Mouse (Mus musculus) thymus, postnatal 0 days (tissue): Measurements from ENCODE around the gene Rora. TPM values are rescaled to one million over a fixed set of nuclear protein-coding genes. Genes with fewer than 3 reads are reported as not detected.

Source experiments
- DNase-seq: peaks from one replicate; pipeline ENCODE4 v3.0.0-alpha.2; 2015; ENCODE audit warnings: low spot score
- polyA plus RNA-seq: library from polyadenylated mRNA; unstranded; fragments of >200 nt; fragmentation: Nextera tagmentation; extraction: Ambion mirVana; gene quantifications from 2 replicates; pipeline ENCODE4 v1.2.1, GENCODE M21; 2015

The Rora gene
- polyA plus RNA-seq, 1 experiment from 2014 or later = 5.2 TPM

DNA sequence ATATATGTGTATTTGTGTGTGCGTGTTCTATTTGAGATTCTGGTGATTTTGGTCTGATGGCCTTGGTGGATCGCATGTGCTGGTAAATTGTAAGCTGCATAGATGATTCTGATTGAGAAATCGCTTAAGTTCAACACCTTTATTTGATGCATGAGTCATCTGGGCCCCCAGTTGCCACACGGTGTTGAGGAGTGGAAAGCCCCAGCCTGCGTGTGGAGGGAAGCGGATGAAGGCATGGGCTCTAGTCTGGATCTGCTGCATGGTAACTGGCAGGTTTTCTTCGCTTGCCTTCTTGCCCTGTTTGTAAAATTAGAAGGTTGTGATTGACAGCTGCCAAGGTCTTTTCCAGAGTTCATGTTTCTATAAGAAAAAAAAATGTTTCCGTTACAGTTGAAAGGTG is 646.7 kb downstream of the Rora start:
- DNase-seq = no peak

DNA sequence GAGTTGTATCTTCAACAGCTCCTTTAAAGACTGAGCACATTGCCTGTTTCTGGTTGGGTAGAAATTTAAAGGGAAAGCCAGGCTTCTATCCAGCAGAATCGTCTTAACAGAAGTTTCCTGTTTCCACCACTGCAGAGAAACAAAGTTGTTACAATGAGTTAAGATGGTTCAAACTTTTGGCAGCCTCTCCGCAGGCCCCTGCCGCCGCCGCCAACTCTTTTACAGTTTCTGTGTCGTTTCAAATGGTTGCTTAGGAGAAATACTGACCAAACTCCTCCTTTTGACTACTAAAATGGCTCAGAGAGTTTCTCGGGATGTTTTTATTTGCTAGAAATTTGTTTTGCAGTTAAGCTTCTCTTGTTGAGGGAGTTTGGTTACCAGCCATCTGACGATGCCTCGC is 647.9 kb downstream of the Rora start:
- no peak for DNase-seq

DNA sequence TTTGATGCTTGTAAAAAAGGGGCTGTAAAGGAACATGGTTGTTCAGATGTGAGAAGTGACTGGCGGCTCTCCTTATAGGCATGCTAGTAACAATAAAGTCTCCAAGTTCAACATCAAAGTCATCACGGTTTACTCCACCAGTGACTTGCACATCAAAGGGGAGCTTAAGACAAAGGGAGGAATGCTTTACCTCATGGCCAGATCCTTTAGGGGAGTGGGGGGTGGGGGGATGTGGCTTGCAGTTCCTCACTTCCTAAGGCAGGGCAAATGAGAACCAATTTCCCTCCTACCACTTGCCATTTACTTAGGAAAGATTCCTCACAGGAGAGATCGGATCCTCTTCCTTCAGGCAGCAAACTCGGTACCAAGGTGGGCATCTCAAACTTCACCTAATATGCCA is 648.4 kb downstream of the Rora start:
- DNase-seq = no peak

DNA sequence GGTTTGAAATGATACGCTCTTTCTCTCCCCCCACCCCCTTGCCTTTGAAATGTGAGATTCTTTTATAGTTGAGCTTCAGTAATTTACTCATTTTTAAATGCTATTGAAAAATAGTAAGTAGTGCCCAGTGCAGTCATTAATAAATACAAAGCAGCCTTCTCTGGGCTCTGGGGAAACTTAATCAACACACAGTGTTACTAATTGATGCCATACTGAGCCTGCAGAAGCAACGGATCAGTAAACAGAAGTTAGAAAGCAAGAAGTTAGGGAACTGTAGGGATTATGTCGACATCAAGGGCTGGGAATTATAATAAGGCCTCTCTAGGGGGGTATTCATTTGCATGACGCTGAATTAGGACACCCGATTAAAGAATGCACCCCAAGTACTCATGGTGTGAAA is 649.3 kb downstream of the Rora start:
- DNase-seq = no peak

DNA sequence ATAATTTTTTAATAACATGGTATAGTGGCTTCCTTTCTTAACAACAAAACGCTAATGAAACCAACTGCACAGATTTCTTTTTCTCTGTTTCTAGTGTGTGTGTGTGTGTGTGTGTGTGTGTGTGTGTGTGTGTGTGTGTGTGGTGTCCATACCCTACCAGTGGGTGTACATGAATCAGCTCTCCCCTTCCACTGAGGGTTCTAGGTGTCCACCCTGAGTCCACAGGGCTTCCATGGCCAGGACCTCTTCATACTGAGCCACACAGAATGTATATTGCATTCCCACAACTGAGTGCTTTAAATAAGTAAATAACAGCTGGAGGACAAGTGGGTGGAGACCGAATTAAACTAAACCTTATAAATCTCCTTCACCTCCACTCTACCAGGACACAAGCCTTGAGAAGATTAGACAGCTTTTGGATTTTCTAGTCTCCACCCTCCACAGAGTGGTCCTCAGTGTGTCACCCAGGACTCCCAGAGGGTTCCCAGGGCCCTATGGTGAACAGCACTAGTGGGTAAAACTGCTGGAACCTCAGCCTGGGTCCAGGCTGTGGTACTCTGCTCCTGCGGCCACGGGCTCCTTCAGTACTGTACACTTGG is 649.9 kb downstream of the Rora start:
- DNase-seq = no peak

DNA sequence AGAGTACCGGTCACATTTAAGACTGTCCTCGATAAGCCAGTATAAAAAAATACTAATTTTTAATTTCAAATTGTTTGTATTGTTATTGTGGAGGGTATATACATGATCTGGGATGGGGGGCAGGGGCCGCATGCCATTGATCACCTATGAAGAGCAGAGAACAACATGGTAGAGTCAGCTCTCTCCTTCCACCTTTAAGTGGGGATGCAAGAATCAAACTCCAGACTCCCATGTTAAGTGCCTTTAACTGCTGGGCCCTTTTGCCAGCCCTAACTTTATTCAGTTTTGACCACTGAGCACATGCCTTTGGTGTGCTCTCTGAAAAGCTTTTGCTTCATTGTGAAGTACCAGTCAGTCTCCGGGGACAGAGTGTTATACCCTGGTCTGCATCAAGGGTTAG is 650.4 kb downstream of the Rora start:
- DNase-seq = no peak

DNA sequence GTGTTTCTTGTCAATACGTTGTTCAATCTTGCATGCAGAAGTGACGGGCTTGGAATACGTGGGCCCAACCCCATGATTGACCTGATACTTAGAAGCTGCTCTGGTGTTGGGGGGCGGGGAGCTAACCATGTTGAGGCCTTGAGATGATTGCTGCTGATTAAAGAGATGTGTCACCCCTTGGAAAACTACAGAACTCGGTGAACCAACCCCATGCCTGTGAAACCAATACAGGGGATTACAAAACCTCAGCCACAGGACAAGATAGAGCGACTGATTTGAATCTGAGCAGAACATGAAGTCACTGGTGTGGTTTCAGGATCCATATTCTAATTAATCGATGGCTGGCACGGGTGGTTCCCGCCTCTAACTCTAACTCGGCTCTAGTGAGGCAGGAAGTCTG is 650.9 kb downstream of the Rora start:
- DNase-seq = no peak

DNA sequence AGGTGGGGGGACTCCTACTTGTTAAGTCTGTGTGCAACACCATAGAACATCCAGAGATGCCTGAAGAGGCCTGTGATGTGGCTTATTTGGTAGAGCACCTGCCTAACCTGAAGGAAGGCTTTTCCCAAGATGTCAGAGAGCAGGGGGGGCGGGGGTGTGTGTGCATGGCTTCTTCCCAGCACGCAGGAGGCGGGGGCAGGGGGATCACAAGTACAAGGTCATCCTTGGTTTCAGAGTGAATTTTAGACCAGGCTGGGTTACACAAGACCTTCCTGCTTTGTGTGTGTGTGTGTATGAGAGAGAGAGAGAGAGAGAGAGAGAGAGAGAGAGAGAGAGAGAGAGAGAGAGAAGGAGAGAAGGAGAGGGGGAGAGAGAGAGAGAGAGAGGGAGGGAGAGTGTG is 651.4 kb downstream of the Rora start:
- DNase-seq = no peak

DNA sequence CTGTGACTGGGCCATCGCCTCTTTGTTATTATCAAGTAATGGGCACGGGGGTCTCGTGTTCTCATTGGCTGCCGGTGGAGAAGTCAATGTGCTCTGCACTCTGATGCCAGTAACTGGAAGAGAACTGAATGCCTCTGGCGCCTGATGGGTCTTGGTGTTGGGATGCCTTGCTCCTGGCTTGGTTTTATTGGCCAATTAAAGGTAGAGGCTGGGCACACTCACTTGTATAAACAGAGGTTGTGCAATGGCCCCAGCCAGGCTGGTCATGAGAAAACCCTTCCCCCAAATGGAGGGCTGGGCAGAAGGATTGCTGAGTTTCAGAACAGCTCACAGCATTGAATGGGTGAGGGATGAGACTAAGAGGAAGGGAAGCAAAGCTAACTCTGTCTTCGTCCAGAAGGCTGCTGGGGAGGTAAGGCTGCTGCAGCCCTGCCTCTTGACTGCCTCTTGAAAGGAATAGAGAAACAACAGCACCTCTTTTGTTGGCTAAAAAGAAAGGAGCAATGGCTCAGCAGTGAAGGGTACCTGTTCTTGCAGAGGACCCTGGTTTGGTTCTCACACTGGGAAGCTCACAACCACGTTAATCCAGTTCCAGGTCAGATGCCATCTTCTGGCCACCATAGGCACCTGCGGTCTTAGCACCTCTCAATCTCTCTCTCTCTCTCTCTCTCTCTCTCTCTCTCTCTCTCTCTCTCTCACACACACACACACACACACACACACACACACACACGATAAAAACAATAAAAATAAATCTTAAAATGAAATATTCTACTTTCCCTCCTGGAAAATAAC is 653.3 kb downstream of the Rora start:
- no peak for DNase-seq

DNA sequence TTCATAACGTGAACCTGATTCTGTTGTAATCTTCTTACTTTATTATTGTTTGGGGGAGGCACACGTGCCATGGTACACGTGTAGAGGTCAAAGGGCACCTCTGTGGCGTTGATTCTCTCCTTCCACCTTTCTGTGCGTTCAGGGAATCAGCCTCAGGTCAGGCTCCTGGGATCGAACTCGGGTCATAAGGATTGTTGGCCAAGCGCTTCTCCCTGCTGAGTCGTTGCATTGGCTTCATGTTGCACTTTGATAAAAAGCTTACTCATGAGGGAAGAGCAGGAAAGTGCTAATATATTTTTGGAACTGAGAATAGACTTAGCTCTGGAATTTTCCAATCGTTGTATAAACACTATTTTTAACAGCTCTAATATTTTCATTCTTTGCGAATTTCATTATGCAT is 654.4 kb downstream of the Rora start:
- no peak for DNase-seq

DNA sequence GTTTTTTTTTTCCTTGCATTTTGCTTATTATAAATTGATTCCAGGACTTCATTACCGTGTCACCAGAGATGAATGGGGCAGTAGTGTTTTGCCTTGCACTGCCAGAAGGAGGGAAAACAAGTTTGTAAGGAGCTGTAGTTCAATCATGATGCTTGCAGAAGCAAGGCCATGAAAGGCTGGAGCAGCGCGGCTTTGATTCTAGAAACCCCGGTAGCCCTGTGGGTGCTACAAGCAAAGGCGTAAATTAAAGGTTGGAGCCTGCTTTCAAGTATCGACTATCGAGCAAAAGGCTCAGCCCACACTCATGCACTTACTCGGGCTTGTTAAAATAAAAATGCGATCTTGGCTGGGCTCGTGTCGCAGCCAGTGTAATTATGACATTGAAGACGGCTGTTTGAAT is 656.9 kb downstream of the Rora start:
- DNase-seq = no peak

DNA sequence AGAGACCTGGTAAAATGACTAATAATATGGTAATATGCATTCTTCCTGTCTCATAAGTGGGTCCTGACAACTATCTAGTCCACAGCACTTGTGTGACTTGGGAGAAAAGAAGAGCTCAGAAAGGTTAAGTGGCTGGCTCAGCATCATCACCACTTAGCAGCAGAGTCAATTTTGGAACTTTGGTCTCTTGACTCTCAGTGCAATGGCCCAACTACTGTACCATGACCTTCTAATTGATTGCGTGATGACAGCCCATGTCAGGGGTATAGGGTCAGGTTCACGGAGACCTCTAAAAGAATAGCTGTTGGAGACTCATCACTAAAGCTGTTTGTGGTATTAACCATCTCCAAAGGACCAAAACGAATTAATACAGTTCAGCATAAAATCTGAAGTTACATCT is 659.7 kb downstream of the Rora start:
- no peak for DNase-seq

DNA sequence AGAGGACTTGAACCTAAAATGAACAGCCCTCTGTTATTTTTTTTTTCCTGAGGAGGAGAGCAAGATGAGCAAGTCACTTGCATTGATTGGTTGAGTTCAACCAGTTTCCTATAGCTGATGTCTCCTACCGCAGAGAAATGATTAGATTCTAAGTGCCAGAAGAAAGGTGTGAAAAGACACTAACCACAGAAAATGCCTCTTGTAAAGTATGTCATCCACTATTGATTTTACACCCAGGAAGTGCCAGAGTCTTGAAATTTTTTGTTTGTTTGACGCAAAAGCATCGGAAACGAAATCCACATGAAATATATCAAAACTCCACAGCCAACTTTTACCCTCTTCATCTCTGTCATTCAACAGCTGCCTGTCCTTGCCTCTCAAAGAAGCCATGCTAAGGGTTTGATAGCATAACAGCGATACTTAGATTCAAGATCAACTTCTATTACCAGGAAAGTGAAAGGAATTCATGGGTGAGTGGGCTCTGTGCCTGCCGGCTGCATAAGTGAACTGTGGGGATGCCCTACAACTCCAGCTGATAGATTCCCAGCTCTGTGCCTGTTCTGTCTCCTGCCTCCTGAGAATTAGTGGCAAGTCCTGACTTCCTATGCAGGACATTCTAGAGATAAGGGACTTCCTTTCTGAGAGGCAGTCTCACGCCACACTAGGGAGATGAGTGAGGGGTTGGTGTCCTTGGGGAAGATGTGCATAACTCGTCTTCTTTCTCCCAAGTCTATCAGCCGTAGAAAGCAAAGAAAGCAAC is 661.0 kb downstream of the Rora start:
- no peak for DNase-seq

DNA sequence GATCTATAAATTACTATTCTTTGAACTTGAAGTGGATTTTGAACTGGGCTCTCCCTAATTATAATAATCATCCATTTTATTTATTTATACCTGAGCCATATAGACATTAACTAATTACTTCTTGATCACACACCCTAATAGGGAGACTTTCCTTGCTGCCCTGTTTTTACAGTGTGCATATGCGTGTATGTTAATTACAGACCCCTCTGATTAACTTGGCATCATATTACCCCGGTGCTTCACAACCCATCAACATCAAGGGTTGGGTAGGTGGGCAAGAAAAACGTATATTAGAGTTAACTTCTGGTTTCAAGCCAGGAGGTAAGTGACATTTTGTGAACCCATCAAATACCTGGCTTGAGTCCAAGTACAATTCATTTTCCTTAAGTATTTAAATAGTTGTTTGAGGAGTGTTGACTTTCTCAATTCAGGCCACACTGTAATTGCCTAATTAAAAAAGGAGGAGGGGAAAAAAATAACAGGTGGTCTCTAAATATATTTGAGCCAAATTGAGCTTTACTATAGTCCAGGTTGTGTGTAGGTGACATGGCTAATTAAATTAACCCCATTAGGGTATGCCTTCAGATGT is 664.0 kb downstream of the Rora start:
- DNase-seq = no peak

DNA sequence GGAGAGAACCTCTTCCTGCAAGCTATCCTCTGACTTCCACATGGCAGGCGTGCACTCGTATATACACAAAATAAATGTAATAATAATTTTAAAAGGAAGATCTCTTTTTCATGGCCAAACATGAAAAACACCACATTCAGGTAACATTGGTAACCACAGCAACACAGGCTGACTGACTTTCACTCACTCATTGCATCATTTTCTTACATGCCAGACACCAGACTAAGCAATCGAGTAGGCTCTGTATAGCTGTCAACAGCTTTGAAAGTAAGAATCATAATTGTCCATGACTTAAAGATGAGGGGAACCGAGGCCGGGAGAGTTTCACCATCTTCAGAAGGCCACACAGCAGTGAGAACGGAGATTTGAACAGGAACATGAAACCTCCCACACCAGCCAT is 665.8 kb downstream of the Rora start:
- no peak for DNase-seq

DNA sequence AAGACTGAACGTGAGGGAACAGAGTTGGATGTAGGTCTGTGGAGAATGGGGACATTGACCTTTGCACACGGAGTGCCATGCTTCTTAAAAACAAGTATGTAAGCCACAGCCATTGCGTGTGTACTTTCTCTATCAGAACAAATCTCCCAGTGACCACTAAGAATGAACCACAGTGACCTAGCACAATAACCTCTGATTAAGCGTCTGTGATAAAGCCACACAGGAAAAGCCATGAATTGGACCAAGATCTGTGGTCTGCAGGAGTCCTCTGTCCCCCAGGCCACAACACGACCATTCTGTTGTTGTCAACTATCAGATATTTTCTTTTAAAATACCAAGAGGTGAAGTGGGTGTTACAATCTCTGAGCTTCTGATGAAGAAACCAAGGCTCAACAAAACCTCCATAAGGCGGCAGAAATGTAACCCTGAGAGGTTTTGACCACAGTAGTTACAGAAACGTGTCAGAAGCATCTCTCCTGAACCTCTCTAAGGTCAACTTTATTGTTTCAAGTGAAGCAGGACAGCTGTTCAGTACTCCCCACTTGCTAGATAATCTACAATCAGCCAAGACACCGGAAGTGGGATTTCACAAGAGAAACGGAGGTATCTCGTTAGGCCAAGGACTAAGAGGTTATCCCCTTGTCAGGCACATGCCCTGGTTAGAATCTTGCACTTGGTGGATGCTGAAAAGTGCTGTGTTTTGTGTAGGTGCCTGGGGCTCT is 666.5 kb downstream of the Rora start:
- peak; percentile 36 for DNase-seq

DNA sequence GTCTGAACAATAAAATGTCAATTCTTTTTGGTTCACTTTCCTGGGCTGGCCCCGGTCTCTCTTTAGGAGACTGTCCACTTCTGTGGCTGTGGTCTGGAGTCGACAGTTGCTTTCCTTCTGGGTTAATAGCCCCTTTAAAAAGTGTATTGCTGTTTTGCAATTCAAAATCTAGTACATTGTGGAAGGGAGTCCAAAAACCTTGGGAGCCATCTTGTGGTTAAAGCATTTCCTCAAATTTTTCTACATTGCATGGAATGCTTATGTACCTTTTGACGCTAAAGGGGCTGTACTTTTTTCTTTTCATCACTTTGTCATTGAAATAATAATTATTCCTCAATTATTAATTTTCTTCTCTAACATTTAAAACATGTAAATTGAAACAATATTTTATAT is 667.0 kb downstream of the Rora start:
- DNase-seq = no peak

DNA sequence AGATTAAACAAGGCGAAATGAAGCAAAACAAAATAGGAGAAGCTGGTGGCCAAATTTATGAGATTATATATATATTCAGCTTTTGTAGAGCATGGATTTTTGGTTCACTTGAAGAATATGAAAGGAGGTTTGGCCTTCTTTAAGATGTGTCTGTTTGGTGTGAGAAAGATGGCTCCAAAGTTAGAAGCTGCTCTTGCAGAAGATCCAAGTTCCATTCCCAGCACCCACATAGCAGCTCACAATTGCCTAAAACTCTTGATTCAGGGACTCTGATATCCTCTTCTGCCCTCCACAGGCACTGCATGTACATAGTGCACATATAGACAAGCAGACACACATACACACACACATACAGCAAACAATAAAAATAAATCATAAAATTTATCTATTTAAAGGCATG is 668.4 kb downstream of the Rora start:
- DNase-seq = no peak

DNA sequence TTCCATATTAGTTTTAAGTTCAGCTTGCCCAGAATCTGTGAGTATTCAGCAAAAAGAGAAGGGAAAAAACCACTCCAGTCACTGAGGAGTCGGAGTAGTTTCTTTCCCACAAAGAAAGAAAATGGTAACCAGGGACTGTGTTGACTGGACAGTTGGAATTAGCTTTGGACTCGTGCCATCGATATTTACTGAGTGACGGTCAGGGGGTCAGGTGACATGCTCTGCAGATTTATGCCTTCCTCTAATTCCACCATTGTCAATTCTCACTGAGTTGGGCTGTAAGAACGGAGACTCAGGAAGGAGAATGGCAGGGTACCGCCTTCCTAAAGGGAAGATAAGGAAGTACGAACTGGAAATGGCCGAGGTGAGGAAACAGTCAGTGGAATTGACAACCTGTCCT is 670.2 kb downstream of the Rora start:
- no peak for DNase-seq

DNA sequence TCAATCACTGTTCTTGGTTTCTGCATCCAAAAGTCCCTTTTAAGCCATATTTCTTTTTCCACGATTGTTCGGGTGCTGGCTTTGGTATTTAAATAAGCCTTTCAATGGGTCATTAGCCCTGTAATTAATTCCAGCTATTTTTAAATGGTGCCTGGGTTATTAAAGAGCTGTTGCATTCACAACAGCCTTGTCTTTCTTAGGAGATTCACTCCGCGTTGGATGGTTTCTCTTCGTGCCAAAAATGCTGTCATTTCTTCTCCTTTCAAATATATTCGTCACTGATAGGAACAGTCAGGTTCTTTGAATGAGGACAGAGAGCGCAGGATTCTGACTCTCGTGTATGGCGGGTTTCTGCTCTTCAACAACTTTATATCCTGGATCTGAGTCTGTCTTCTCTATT is 673.5 kb downstream of the Rora start:
- no peak for DNase-seq

DNA sequence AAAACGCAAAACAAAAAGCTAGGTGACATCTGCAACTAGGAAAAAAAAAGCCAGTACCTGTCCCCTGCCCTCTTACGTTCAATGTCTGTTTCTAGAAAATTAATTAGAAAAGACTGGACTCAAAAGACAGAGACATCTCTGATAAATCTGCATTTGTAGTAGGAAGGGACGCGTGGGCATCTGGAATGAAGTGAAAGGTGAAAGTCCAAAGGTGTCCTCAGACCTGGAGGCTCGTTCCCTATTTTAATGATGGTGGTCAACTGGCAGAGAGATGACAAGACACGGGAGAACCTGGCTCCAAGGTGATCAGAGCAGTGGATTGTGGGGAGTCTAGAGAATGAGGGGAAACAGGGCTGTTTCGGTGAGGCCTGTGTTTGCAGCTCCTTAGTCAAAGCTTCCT is 674.0 kb downstream of the Rora start:
- DNase-seq = no peak

DNA sequence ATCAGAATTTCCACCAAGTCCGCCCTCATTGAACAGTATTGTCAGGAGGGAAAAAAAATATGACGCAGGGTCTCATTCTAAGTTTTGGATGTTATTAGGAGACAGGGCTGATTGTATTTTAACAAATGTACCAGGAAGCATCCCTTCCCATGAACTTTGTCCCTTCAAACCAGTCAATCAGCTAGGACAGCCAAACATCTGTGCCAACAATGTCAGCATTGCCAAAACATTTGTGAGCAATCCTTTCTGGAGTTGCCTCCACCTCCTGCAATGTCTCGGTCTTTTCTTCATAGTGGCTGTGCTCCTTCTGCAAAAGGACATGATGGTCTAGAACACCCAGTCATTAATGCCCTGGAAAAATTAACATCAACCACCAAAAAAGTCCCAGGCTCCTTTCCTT is 678.2 kb downstream of the Rora start:
- DNase-seq = no peak
